Mouse (Mus musculus): ENCODE measurements around the gene Tnfrsf8.
"Not testable (repeated sequence)": the region's sequence is repeated elsewhere in the genome, so short reads cannot be mapped to it uniquely, and the experiment has no call there.

Tnfrsf8 gene

DNA sequence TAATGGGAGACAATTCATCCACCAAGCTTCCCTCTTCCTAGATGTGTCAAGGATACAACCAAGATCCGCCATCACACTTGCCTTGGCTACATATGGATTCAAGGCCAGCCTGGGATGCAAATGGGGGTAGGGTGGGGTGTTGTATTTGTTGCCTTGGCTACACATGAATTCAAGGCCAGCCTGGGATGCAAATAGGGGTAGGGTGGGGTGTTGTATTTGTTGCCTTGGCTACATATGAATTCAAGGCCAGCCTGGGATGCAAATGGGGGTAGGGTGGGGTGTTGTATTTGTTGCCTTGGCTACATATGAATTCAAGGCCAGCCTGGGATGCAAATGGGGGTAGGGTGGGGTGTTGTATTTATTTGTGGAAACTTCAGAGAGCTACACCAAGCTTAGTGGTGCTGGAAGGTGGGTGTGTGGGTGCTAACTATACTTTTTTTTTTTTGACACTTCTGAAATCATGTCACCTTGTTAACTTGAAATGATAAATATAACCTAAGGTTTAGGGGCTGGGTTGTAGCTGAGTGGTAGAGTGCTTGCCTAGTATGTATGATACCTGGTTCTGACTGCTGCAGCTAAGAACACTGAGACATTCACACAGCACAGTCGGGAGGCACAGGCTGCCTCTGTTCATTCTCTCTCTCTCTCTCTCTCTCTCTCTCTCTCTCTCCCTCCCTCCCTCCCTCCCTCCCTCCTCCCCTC is 9.2 kb downstream of the Tnfrsf8 start:
- not testable (repeated sequence) for DNase-seq

- peak; percentile 54 to 81 for DNase-seq
Measured at GRCm38 (mm10) chr4:145304109-145304508, 10.9 kb downstream of the Tnfrsf8 start.

GRCm38 (mm10) chr4:145302106-145302505 is 12.9 kb downstream of the Tnfrsf8 start:
- no peak for DNase-seq

DNA sequence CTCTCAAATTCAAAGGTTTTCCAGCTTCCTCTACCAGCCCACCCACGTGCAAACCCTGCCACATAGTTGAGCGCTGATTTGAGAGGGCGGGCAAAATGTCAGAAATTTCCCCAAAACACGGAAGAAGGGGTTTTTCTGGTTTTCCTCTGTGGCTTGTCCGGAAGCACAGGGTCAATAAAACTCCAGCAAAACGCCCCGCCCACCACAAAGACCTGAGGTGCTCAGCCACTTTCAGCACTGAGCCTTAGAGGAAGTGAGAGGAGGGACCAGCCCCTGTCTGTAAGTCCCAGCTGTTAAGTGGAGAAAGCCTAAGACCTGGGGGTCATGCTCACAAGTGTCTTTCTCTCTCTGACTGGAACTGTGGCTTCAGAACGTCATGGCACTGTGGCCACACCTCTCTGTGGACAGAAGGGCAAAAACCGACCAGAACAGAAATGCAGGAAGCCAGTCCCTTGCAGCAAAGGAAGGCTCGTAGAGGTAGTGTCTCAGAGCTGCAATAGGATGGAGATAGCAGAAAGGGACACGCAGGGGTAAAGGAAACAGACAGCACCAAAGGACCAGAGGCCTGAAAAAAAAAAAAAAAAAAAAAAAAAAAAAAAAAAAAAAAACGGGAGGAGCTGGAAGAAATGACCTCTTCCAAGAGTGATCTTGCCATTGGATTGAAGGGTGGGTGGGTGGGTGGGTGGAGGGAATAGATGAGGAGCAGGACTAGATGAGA is 14.6 kb downstream of the Tnfrsf8 start:
- DNase-seq: no peak

DNA sequence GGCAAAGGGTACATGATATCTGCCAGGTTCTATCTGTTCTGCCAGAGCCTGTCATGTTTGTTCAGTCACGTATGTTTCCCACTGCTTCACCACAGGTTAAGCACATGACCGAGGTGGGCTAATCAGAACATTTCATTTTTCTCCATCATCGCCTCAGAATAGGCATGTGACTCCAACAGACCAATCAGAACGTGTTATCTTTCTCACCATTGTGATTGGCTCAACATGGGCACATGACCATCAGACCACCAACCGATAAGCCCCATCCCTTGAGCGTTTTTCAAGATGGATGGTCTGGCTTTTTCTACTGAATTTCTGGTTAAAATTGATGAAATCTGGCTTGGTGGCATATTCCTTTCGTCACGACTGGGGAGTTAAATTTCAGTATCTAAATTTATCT is 15.6 kb downstream of the Tnfrsf8 start:
- no peak for DNase-seq

- DNase-seq: no peak
Measured at GRCm38 (mm10) chr4:145298846-145299245, 16.1 kb downstream of the Tnfrsf8 start.

GRCm38 (mm10) chr4:145295589-145296300 is 19.2 kb downstream of the Tnfrsf8 start:
- DNase-seq: peak; percentile 85 to 86

- no peak for DNase-seq
Measured at GRCm38 (mm10) chr4:145294588-145294987, 20.4 kb downstream of the Tnfrsf8 start.

DNA sequence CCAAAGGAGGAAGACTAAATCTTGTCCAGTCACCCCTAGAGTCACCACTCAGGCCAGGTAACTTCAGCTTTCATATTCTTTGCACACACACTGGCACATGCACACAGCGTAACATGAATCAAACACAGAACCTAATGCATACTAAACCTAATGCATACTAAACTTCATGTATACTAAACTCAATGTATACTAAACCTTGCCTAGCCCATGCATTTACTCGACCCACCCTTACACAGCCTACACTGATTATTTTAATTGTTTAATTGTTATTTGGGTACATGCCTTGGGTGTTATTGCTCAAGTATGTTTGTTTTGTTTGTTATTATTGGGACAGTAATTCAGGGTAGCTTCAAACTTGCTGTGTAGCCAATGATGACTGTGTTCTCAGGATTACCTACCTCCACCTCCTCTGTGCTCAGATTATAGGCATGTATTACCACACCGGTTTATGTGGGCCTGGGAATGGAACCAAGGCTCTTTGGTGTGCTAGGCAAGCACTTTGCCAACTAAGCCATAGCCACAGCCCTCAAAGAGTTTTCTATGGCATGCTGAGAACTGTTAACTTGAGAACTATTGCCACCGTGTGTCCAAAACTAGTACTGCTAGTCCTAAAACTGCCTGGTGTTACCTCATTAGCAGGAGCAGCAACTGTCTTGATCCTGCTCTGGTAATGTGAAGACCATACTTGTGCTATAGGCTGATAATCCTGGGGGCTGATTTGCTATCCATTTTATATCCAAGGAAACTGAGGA is 28.4 kb downstream of the Tnfrsf8 start:
- DNase-seq: peak; percentile 76 to 82

GRCm38 (mm10) chr4:145284675-145285074 is 30.3 kb downstream of the Tnfrsf8 start:
- no peak for DNase-seq

- DNase-seq: no peak
Measured at GRCm38 (mm10) chr4:145283441-145283840, 31.5 kb downstream of the Tnfrsf8 start.

GRCm38 (mm10) chr4:145280966-145281365 is 34.0 kb downstream of the Tnfrsf8 start:
- DNase-seq: no peak

- no peak for DNase-seq
Measured at GRCm38 (mm10) chr4:145278724-145279370, 36.1 kb downstream of the Tnfrsf8 start.

GRCm38 (mm10) chr4:145278231-145278630 is 36.7 kb downstream of the Tnfrsf8 start:
- DNase-seq: no peak

- DNase-seq: no peak
Measured at GRCm38 (mm10) chr4:145276368-145277249, 38.4 kb downstream of the Tnfrsf8 start.

DNA sequence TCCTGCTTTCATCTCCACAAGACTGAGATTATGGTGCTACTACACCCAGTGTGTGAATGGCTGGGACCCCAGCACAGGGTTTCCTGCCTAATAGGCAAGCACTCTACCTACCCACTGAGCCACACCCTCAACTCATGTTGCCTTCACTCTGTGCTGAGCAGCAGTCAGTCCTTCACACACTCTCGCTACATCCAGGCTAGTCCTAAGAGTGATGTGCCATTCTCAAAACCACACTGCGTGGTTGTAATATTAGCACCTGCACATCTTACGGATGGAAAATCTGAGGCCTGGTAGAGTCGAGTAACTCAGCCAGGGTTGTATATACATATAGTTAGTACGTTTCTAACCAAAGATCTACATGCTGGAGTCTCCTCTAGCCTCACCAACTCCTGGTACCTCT is 40.1 kb downstream of the Tnfrsf8 start:
- no peak for DNase-seq

DNA sequence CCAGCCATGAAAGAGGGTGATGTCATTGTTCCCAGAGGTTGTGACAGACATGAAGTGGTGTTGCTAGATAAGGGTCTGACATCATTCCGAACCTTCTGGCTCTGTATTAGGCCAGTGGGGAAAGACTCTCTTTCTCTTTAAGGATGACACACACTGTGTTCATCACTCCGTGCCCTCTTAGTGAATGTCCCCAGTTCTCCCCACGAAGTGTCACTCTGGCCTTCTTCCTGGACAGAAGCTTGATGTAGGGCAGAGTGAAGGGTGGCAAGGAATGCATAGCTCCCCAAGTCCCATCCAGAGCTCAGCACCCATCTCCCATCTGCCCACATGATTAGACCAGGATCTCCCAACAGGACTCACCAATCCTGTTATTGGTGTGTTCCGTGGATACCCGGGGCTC is 41.0 kb downstream of the Tnfrsf8 start:
- no peak for DNase-seq

- DNase-seq: no peak
Measured at GRCm38 (mm10) chr4:145272763-145273162, 42.2 kb downstream of the Tnfrsf8 start.

DNA sequence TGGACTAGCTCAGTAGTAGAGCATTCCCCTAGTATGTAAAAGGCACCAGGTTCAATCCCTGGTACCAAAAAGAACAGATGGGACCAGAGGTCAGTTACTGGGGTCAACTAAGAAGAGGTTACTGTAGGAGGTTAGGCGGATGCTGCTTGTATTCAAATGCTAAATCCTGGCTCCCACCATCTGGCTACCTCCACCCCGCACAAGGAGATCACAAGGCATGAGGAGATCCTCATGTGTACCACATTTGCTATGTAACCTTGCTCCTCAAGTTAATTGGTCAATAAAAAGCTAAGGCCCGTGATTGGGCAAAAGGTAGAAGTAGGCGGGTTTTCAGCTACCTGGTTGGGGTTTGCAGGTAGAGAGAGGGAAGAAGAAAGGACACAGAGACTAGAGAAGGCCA is 43.3 kb downstream of the Tnfrsf8 start:
- no peak for DNase-seq

- no peak for DNase-seq
Measured at GRCm38 (mm10) chr4:145270136-145270535, 44.8 kb downstream of the Tnfrsf8 start.

GRCm38 (mm10) chr4:145267631-145268110 is 47.3 kb downstream of the Tnfrsf8 start:
- DNase-seq: no peak

All from cerebellum, postnatal 10 days (tissue).